Mouse (Mus musculus) spleen, adult 2 months (tissue): ENCODE measurements around the gene Yipf1.

Experiments used
- CTCF ChIP-seq: fragments of 200-500 bp; IDR thresholded peaks from 2 replicates; pipeline ENCODE4 v1.5.1; 2011; ENCODE audit warnings: mild to moderate bottlenecking, inconsistent platforms; ENCODE audit not compliant: insufficient read depth, insufficient read length, insufficient replicate concordance; ENCODE audit errors: extremely low read depth
- POLR2A ChIP-seq: fragments of 200-500 bp; IDR thresholded peaks from 2 replicates; pipeline ENCODE4 v1.6.1; 2011; ENCODE audit warnings: low read depth, low read length, inconsistent platforms

- TF ChIP-seq CTCF, result no peak
- no peak for TF ChIP-seq POLR2A
These were observed 49.4 kb downstream of the Yipf1 start for GRCm38 (mm10) chr4:107363573-107363972.
